Mouse (Mus musculus): ENCODE results near the gene Nxpe3. TPM values are rescaled to one million over a fixed set of nuclear protein-coding genes. Genes with fewer than 3 reads are reported as not detected.
"Not testable (repeated sequence)": the region's sequence is repeated elsewhere in the genome, so short reads cannot be mapped to it uniquely, and the experiment has no call there.

Gene Nxpe3
- polyA plus RNA-seq, 1 experiment from 2014 or later = 0.77 TPM

DNA sequence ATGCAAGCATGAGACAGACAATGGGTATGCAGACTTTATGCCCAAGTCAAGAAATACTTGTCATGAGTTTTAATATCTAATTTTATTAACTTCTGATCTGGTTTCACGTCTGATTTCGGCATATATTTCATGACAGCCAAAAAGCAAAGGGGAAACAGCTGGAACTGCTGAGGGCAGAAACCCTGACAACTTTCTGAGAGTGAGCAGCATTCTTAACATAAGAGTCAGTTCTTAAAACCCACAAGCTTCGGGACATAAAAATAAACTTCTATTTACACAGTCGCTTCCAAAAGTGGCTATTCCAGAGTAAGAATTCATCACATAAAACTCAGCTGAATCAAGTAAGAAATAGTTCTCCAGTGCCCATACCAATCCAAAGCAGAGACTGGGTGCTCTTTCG is 52.0 kb downstream of the Nxpe3 start:
- no peak for DNase-seq (ENCODE audit: low spot score)
- H3K9me3 ChIP-seq = 0 out of 2 replicates have a peak, but pooled peaks cover 6% of the 10 kb centered on the region
- H3K27me3 ChIP-seq (ENCODE audit: insufficient read depth, poor library complexity, severe bottlenecking) = no peaks in the 10 kb centered on the region
- H3K4me3 ChIP-seq = no peak overlapping the region
- no peak overlapping the region for H3K27ac ChIP-seq
- 91% methylated on average over 5 of the region's 5 CpGs for WGBS
- H3K36me3 ChIP-seq = peaks cover 20% of the 10 kb centered on the region
- peaks cover 11% of the 10 kb centered on the region for H3K4me1 ChIP-seq (replicated peaks)

DNA sequence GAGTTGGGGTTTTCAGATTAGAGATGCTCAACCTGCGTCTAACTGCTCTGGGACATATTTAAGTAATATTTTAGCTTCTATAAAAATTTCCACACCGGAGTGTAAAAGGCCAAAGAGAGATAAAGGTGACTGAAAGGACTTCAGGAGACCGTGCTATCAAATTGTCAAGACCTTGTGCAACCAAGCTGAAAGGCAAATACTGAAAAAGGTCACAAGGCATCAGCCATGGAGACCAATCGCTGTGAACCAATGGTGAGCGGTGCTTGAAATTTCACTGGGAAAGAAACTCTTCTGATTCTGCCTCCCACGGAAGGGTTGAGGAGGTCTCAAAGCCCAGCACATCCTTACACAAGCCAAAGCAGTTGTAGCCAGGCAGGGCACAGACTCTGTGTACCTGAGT is 53.6 kb downstream of the Nxpe3 start:
- WGBS = 87% methylated on average over 6 of the region's 6 CpGs

GRCm38 (mm10) chr16:55838510-55839474 is 56.3 kb downstream of the Nxpe3 start, which contains the start of gene Nfkbiz:
Nfkbiz (minus strand) TSS chr16:55838899.
- peaks cover 24% of the 10 kb centered on the region for H3K36me3 ChIP-seq
- no peaks in the 10 kb centered on the region for H3K9me3 ChIP-seq
- peak; percentile 93 for DNase-seq (ENCODE audit: low spot score)
- H3K27me3 ChIP-seq (ENCODE audit: insufficient read depth, poor library complexity, severe bottlenecking) = no peaks in the 10 kb centered on the region
- peak within 1 kb of the TSS; percentile 98 for H3K27ac ChIP-seq
- H3K4me3 ChIP-seq = peak within 1 kb of the TSS; percentile 72
- peaks cover 14% of the 10 kb centered on the region for H3K4me1 ChIP-seq (replicated peaks)
- 1% methylated on average over 40 of the region's 40 CpGs for WGBS

More for the DNA sequence above, 53.6 kb downstream of the Nxpe3 start:
- peaks cover 14% of the 10 kb centered on the region for H3K4me1 ChIP-seq (replicated peaks)
- H3K27me3 ChIP-seq (ENCODE audit: insufficient read depth, poor library complexity, severe bottlenecking) = no peaks in the 10 kb centered on the region
- H3K4me3 ChIP-seq = no peak overlapping the region
- no peak overlapping the region for H3K27ac ChIP-seq
- H3K36me3 ChIP-seq = peaks cover 16% of the 10 kb centered on the region
- H3K9me3 ChIP-seq = 0 out of 2 replicates have a peak, but pooled peaks cover 6% of the 10 kb centered on the region
- DNase-seq (ENCODE audit: low spot score) = no peak

DNA sequence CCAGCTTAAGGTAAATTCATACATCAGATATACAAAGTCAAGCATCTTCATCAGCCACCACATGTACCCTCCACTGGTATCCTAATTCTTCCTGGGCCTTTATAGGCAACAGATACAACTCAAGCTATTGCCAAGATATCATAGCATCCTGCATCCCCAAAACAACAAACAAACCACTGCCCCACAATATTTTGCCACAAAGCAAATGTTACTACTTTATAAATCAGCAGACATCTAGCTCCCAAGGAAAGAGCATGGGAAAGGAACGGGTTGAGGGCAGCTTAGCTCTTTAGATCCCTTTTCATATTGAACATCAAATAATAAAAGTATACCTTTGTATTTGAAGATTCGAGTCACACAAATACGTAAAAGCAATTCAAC is 57.0 kb downstream of the Nxpe3 start:
- WGBS = 19% methylated on average over 3 of the region's 3 CpGs

GRCm38 (mm10) chr16:55837653-55838052 is 57.4 kb downstream of the Nxpe3 start:
- H3K27ac ChIP-seq = peak overlapping the region; percentile 98
- not testable (repeated sequence) for H3K27me3 ChIP-seq (ENCODE audit: insufficient read depth, poor library complexity, severe bottlenecking); H3K9me3 ChIP-seq; DNase-seq (ENCODE audit: low spot score)
- H3K4me3 ChIP-seq = peak overlapping the region; percentile 72
- peaks cover 14% of the 10 kb centered on the region for H3K4me1 ChIP-seq (replicated peaks)
- WGBS = 95% methylated on average over 8 of the region's 8 CpGs
- H3K36me3 ChIP-seq = peaks cover 22% of the 10 kb centered on the region

More for the DNA sequence above, 57.0 kb downstream of the Nxpe3 start:
- H3K4me3 ChIP-seq = peak overlapping the region; percentile 72
- peaks cover 22% of the 10 kb centered on the region for H3K36me3 ChIP-seq
- peaks cover 14% of the 10 kb centered on the region for H3K4me1 ChIP-seq (replicated peaks)
- no peak for DNase-seq (ENCODE audit: low spot score)
- no peaks in the 10 kb centered on the region for H3K27me3 ChIP-seq (ENCODE audit: insufficient read depth, poor library complexity, severe bottlenecking)
- H3K27ac ChIP-seq = peak overlapping the region; percentile 98
- H3K9me3 ChIP-seq = no peaks in the 10 kb centered on the region

GRCm38 (mm10) chr16:55837168-55837567 is 57.9 kb downstream of the Nxpe3 start:
- Histone ChIP-seq H3K4me3 (no peak overlapping the region), H3K9me3 (no peaks in the 10 kb centered on the region), H3K4me1 (replicated peaks) (peaks cover 14% of the 10 kb centered on the region), H3K27me3 (ENCODE audit: insufficient read depth, poor library complexity, severe bottlenecking) (no peaks in the 10 kb centered on the region), H3K27ac (no peak overlapping the region), H3K36me3 (peaks cover 23% of the 10 kb centered on the region)
- no peak for DNase-seq (ENCODE audit: low spot score)
- 79% methylated on average over 2 of the region's 2 CpGs for WGBS

DNA sequence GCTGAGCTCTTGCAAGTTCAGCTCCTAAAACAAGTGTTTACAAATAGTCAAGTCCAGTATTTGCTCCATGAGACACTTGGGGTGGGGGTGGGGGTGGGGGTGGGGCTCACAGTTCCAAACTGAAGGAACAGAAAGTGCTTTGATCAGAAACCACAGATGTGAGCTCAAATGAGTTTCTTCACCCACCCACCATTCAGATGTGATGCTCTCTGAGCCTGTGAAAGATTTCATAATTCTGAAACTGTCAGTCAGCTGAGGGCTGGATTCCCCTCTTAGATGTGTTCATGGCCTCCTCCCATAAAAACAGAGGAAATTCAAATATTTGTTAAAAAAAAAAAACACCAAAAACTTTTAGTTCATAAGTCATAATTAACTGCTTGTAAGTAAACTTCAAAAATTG is 59.3 kb downstream of the Nxpe3 start:
- H3K9me3 ChIP-seq = no peaks in the 10 kb centered on the region
- H3K4me1 ChIP-seq (replicated peaks) = peaks cover 14% of the 10 kb centered on the region
- no peak for DNase-seq (ENCODE audit: low spot score)
- H3K27ac ChIP-seq = no peak overlapping the region
- H3K36me3 ChIP-seq = peaks cover 28% of the 10 kb centered on the region
- H3K4me3 ChIP-seq = no peak overlapping the region
- no peaks in the 10 kb centered on the region for H3K27me3 ChIP-seq (ENCODE audit: insufficient read depth, poor library complexity, severe bottlenecking)

- H3K36me3 ChIP-seq = peaks cover 28% of the 10 kb centered on the region
- WGBS = 95% methylated on average over 8 of the region's 8 CpGs
- no peak overlapping the region for H3K4me3 ChIP-seq
- no peaks in the 10 kb centered on the region for H3K4me1 ChIP-seq (replicated peaks)
- no peaks in the 10 kb centered on the region for H3K27me3 ChIP-seq (ENCODE audit: insufficient read depth, poor library complexity, severe bottlenecking)
- no peaks in the 10 kb centered on the region for H3K9me3 ChIP-seq
- H3K27ac ChIP-seq = no peak overlapping the region
- DNase-seq (ENCODE audit: low spot score) = no peak
Measured at GRCm38 (mm10) chr16:55832617-55833016, 62.5 kb downstream of the Nxpe3 start.

GRCm38 (mm10) chr16:55832040-55832439 is 63.0 kb downstream of the Nxpe3 start:
- 95% methylated on average over 6 of the region's 6 CpGs for WGBS

GRCm38 (mm10) chr16:55831451-55831850 is 63.6 kb downstream of the Nxpe3 start:
- WGBS = 89% methylated on average over 1 of the region's 1 CpGs

More at GRCm38 (mm10) chr16:55832040-55832439, 63.0 kb downstream of the Nxpe3 start:
- Histone ChIP-seq H3K36me3 (peaks cover 28% of the 10 kb centered on the region), H3K9me3 (no peaks in the 10 kb centered on the region), H3K4me1 (replicated peaks) (no peaks in the 10 kb centered on the region), H3K4me3 (no peak overlapping the region), H3K27me3 (ENCODE audit: insufficient read depth, poor library complexity, severe bottlenecking) (no peaks in the 10 kb centered on the region), H3K27ac (no peak overlapping the region)
- DNase-seq (ENCODE audit: low spot score) = no peak

DNA sequence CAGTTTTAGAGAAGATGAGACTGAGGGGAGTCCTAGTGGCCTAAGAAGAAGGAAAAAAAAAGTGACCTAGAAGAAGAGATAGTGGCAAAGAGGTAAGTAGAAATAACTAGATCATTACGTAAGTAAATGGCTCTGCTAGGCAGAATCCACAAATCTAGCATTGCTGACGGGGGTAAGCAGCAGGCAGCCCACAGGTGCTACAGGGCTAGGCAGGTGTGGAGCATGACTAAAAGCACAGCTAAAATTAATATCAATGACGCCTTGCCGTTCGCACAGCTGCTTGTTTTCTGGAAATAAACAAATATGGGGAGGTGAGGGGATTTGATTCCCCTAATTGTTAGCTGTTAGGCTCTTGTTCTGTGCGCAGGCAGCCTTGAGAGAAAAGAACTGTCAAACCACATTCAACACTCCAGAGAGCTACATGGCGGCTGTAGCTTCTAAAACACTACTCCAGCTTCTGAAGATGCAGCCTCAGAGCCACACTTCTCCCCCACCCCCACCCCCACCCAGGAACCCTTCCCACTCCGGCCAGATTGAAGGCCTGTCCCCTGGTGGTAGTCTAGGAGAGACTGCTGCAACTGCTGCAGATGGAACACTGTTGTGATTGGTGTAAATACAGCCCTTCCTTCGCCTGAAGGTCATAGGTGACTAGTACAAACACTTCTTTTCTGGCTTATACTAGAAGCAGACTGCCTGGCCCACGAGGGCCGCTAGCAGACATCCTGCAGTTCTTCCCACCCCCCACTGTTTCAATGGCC is 71.5 kb downstream of the Nxpe3 start:
- H3K4me3 ChIP-seq = no peak overlapping the region
- H3K9me3 ChIP-seq = no peaks in the 10 kb centered on the region
- no peak overlapping the region for H3K27ac ChIP-seq
- whole genome bisulfite sequencing = 49% methylated on average over 11 of the region's 11 CpGs
- no peak for DNase-seq (ENCODE audit: low spot score)
- peaks cover 11% of the 10 kb centered on the region; the same call in 1 of the 2 replicates for H3K27me3 ChIP-seq (ENCODE audit: insufficient read depth, poor library complexity, severe bottlenecking)
- H3K4me1 ChIP-seq (replicated peaks) = peaks cover 35% of the 10 kb centered on the region
- peaks cover 2% of the 10 kb centered on the region; the same call in 1 of the 2 replicates for H3K36me3 ChIP-seq

More at GRCm38 (mm10) chr16:55831451-55831850, 63.6 kb downstream of the Nxpe3 start:
- no peak overlapping the region for H3K27ac ChIP-seq
- no peak overlapping the region for H3K4me3 ChIP-seq
- no peaks in the 10 kb centered on the region for H3K9me3 ChIP-seq
- H3K4me1 ChIP-seq (replicated peaks) = no peaks in the 10 kb centered on the region
- H3K36me3 ChIP-seq = peaks cover 28% of the 10 kb centered on the region
- H3K27me3 ChIP-seq (ENCODE audit: insufficient read depth, poor library complexity, severe bottlenecking) = no peaks in the 10 kb centered on the region
- no peak for DNase-seq (ENCODE audit: low spot score)

- Histone ChIP-seq H3K4me3 (peak overlapping the region; percentile 84), H3K9me3 (no peaks in the 10 kb centered on the region), H3K4me1 (replicated peaks) (peaks cover 35% of the 10 kb centered on the region), H3K27me3 (ENCODE audit: insufficient read depth, poor library complexity, severe bottlenecking) (peaks cover 11% of the 10 kb centered on the region; the same call in 1 of the 2 replicates), H3K27ac (no peak overlapping the region), H3K36me3 (peaks cover 9% of the 10 kb centered on the region)
- 39% methylated on average over 18 of the region's 18 CpGs for WGBS
- DNase-seq (ENCODE audit: low spot score) = no peak
Measured at GRCm38 (mm10) chr16:55822741-55823397, 72.2 kb downstream of the Nxpe3 start.
